ENCODE assay signal across 8 mouse cellular contexts in the genomic region with DNA sequence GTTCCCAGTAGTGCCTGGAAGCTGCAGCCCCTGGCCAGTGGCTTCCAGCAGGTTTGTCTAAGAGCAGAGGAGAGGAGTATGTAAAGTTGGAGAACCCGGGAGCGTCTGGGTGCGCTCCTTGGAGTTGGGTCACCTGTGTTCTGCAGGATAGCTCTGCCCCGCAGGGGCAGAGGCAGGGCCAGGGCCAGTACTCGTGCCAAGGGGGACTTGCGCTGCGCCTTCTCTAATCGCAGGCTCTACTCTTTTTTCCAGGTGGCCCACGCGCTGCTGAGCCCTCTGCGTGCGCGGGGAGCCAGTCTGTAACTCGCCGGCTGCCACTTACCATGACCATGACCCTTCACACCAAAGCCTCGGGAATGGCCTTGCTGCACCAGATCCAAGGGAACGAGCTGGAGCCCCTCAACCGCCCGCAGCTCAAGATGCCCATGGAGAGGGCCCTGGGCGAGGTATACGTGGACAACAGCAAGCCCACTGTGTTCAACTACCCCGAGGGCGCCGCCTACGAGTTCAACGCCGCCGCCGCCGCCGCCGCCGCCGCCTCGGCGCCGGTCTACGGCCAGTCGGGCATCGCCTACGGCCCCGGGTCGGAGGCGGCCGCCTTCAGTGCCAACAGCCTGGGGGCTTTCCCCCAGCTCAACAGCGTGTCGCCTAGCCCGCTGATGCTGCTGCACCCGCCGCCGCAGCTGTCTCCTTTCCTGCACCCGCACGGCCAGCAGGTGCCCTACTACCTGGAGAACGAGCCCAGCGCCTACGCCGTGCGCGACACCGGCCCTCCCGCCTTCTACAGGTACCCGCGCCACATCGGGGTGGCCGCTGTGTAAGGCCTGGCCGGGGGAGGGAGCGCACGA.
A peak's percentile ranks its signal among the peaks of the same experiment; 100 is the strongest.
DNase-seq lines count a peak whose midpoint lies in the region; ATAC-seq lines count a peak whose summit lies in the region.

No protein-coding gene starts in this region.

- peaks cover 49% of the 10 kb centered on the region for H3K27me3 ChIP-seq in forebrain, embryonic 12.5 days
- H3K27me3 ChIP-seq in kidney, embryonic 15.5 days, result peaks cover 60% of the 10 kb centered on the region
- peaks cover 39% of the 10 kb centered on the region for H3K27me3 ChIP-seq in midbrain, embryonic 11.5 days (ENCODE audit: control insufficient read depth, insufficient read depth, low read length)
- peaks cover 32% of the 10 kb centered on the region for H3K27me3 ChIP-seq in stomach, embryonic 16.5 days (ENCODE audit: control insufficient read depth, insufficient read depth, low read length)

- peak; percentile 53 for ATAC-seq in forebrain, embryonic 12.5 days (ENCODE audit: low FRiP score)
- ATAC-seq in kidney, embryonic 15.5 days (replicated peaks; ENCODE audit: low FRiP score), result peak; percentile 72
- ATAC-seq in midbrain, embryonic 11.5 days (ENCODE audit: low FRiP score), result peak; percentile 74
- peak; percentile 50 for ATAC-seq in stomach, embryonic 16.5 days (ENCODE audit: insufficient read depth, low FRiP score)

- H3K4me3 ChIP-seq in forebrain, embryonic 12.5 days (replicated peaks), result peak overlapping the region; percentile 47
- H3K4me3 ChIP-seq in kidney, embryonic 15.5 days (replicated peaks), result peak overlapping the region; percentile 50
- H3K4me3 ChIP-seq in midbrain, embryonic 11.5 days (ENCODE audit: low read depth, low read length), result peak overlapping the region; percentile 48
- peak overlapping the region; percentile 52 for H3K4me3 ChIP-seq in stomach, embryonic 16.5 days (replicated peaks; ENCODE audit: low read length)

- no peaks in the 10 kb centered on the region for H3K9me3 ChIP-seq in forebrain, embryonic 12.5 days
- no peaks in the 10 kb centered on the region for H3K9me3 ChIP-seq in kidney, embryonic 15.5 days (replicated peaks)
- no peaks in the 10 kb centered on the region for H3K9me3 ChIP-seq in midbrain, embryonic 11.5 days (ENCODE audit: control insufficient read depth, low read length)
- H3K9me3 ChIP-seq in stomach, embryonic 16.5 days (replicated peaks; ENCODE audit: control insufficient read depth, low read length), result no peaks in the 10 kb centered on the region

- H3K9ac ChIP-seq in forebrain, embryonic 12.5 days, result peak overlapping the region; percentile 55
- peak overlapping the region; percentile 43 for H3K9ac ChIP-seq in kidney, embryonic 15.5 days
- H3K9ac ChIP-seq in midbrain, embryonic 11.5 days (ENCODE audit: low read length), result peak overlapping the region; percentile 47
- H3K9ac ChIP-seq in stomach, embryonic 16.5 days (ENCODE audit: low read length), result peak overlapping the region; percentile 43; the same call in 1 of the 2 replicates

- WGBS in forebrain, embryonic 12.5 days, result 1% methylated on average over 64 of the region's 68 CpGs
- under 1% methylated on average over 64 of the region's 68 CpGs for WGBS in kidney, embryonic 15.5 days
- 1% methylated on average over 67 of the region's 68 CpGs for WGBS in midbrain, embryonic 11.5 days
- WGBS in stomach, embryonic 16.5 days, result 2% methylated on average over 67 of the region's 68 CpGs

- peak overlapping the region; percentile 93 for H3K4me2 ChIP-seq in forebrain, embryonic 12.5 days
- peak overlapping the region; percentile 98 for H3K4me2 ChIP-seq in kidney, embryonic 15.5 days
- peak overlapping the region; percentile 95 for H3K4me2 ChIP-seq in midbrain, embryonic 11.5 days
- peak overlapping the region; percentile 85 for H3K4me2 ChIP-seq in stomach, embryonic 16.5 days (ENCODE audit: low read depth, low read length)

- no peaks in the 10 kb centered on the region for H3K36me3 ChIP-seq in forebrain, embryonic 12.5 days (replicated peaks)
- no peaks in the 10 kb centered on the region for H3K36me3 ChIP-seq in kidney, embryonic 15.5 days
- H3K36me3 ChIP-seq in midbrain, embryonic 11.5 days (ENCODE audit: control insufficient read depth, insufficient read depth, low read length), result no peaks in the 10 kb centered on the region
- H3K36me3 ChIP-seq in stomach, embryonic 16.5 days (ENCODE audit: control insufficient read depth, insufficient read depth, low read length), result no peaks in the 10 kb centered on the region

- peak; percentile 16 for DNase-seq in kidney, adult 18-20 months
- DNase-seq in kidney, adult 11 months, result no peak
- DNase-seq in adrenal gland, postnatal 25 days, result peak; percentile 32
- peak; percentile 96 for DNase-seq in midbrain, embryonic 11.5 days (ENCODE audit: low spot score, missing footprints)
- DNase-seq in layer of hippocampus, postnatal 14 days (ENCODE audit: low spot score in 2 of 2), result no peak

- H3K4me1 ChIP-seq in forebrain, embryonic 12.5 days, result peaks cover 15% of the 10 kb centered on the region
- H3K4me1 ChIP-seq in kidney, embryonic 15.5 days, result peaks cover 21% of the 10 kb centered on the region
- H3K4me1 ChIP-seq in midbrain, embryonic 11.5 days (ENCODE audit: control insufficient read depth, insufficient read depth, low read length), result peaks cover 8% of the 10 kb centered on the region
- peaks cover 3% of the 10 kb centered on the region; the same call in 1 of the 2 replicates for H3K4me1 ChIP-seq in stomach, embryonic 16.5 days (ENCODE audit: control insufficient read depth, insufficient read depth, low read length)

- H3K27ac ChIP-seq in forebrain, embryonic 12.5 days, result no peak overlapping the region
- H3K27ac ChIP-seq in kidney, embryonic 15.5 days, result no peak overlapping the region
- no peak overlapping the region for H3K27ac ChIP-seq in midbrain, embryonic 11.5 days (ENCODE audit: low read depth, low read length)
- H3K27ac ChIP-seq in stomach, embryonic 16.5 days (ENCODE audit: low read length), result no peak overlapping the region

Comparison
In these comparisons a context has a peak if more than half of its experiments do, and no peak if none do; other contexts are left out.
1. DNase-seq: peak in kidney, adult 18-20 months (single experiment), adrenal gland, postnatal 25 days (single experiment) and midbrain, embryonic 11.5 days (single experiment); none in kidney, adult 11 months (single experiment) and layer of hippocampus, postnatal 14 days (0 of 2).
2. Peak in every context shown above with its lines, with median percentiles within 50 percentile points of each other: ATAC-seq, H3K4me2 ChIP-seq, H3K4me3 ChIP-seq and H3K9ac ChIP-seq.